Mouse (Mus musculus) embryonic facial prominence, embryonic 14.5 days (tissue): ENCODE measurements around the gene Fem1b. TPM values are rescaled to one million over a fixed set of nuclear protein-coding genes. Genes with fewer than 3 reads are reported as not detected.

Experiments used
- ATAC-seq: fragments of 200-750 bp; cut with Nextera tagmentation; 2 replicates; pipeline ENCODE4 v1.8.0; 2017; ENCODE audit warnings: low read depth, moderate number of reproducible peaks, moderate TSS enrichment
- DNase-seq: peaks from one replicate; pipeline ENCODE4 v3.0.0-alpha.2; 2015; ENCODE audit warnings: low spot score
- H3K27ac ChIP-seq: fragments of 300-500 bp; sonication (generic); replicated peaks from 2 replicates; pipeline ENCODE4 v1.5.1; 2014; ENCODE audit warnings: low read depth, mild to moderate bottlenecking, low read length, moderate library complexity
- H3K27me3 ChIP-seq: fragments of 300-500 bp; sonication (generic); replicated peaks from 2 replicates; pipeline ENCODE4 v1.6.1; 2014; ENCODE audit warnings: low read length; ENCODE audit not compliant: control insufficient read depth, insufficient read depth
- H3K36me3 ChIP-seq: fragments of 300-500 bp; sonication (generic); 2 replicates; pipeline ENCODE4 v1.6.1; 2014; ENCODE audit warnings: low read length, mixed read lengths; ENCODE audit not compliant: control insufficient read depth, insufficient read depth
- H3K4me1 ChIP-seq: fragments of 300-500 bp; sonication (generic); 2 replicates; pipeline ENCODE4 v1.6.1; 2014; ENCODE audit warnings: antibody characterized with exemption, low read length; ENCODE audit not compliant: control insufficient read depth, insufficient read depth
- H3K4me2 ChIP-seq: fragments of 300-500 bp; sonication (generic); 2 replicates; pipeline ENCODE4 v1.6.1; 2014; ENCODE audit warnings: low read depth, mild to moderate bottlenecking, low read length, moderate library complexity, mixed read lengths
- H3K4me3 ChIP-seq: fragments of 300-500 bp; sonication (generic); 2 replicates; pipeline ENCODE4 v1.5.1; 2014; ENCODE audit warnings: low read depth, mild to moderate bottlenecking, low read length
- H3K9ac ChIP-seq: fragments of 300-500 bp; sonication (generic); 2 replicates; pipeline ENCODE4 v1.6.1; 2014; ENCODE audit warnings: low read depth, mild to moderate bottlenecking, low read length, moderate library complexity, mixed read lengths
- H3K9me3 ChIP-seq: fragments of 300-500 bp; sonication (generic); 2 replicates; pipeline ENCODE4 v1.6.1; 2016; ENCODE audit warnings: low read length; ENCODE audit not compliant: control insufficient read depth
- WGBS: fragments of 180-500 bp; shearing (Covaris S2); extraction: QIAGEN DNeasy Blood & Tissue Kit; methylation state at CpG from one replicate; pipeline ENCODE4 v1.1.7; 2014; 5-methylcytosine and 5-hydroxymethylcytosine counted together
- polyA plus RNA-seq: library from polyadenylated mRNA; unstranded; fragments of >200 nt; fragmentation: Nextera tagmentation; extraction: Ambion mirVana; gene quantifications from 2 replicates; pipeline ENCODE4 v1.2.1, GENCODE M21; 2014

Gene Fem1b
- polyA plus RNA-seq, 1 experiment from 2014 or later = 31.8 TPM

GRCm38 (mm10) chr9:62758288-62758687, 53.4 kb downstream of the Fem1b start:
- DNase-seq (no peak), ATAC-seq (no peak)
- Histone ChIP-seq H3K36me3 (no peaks in the 10 kb centered on the region), H3K4me1 (no peaks in the 10 kb centered on the region), H3K9me3 (no peaks in the 10 kb centered on the region), H3K27ac (no peak overlapping the region), H3K27me3 (no peaks in the 10 kb centered on the region), H3K9ac (no peak overlapping the region), H3K4me3 (no peak overlapping the region), H3K4me2 (no peak overlapping the region)
- WGBS = 74% methylated on average over 4 of the region's 4 CpGs

- Histone ChIP-seq H3K4me2 (no peak overlapping the region), H3K36me3 (peaks cover 5% of the 10 kb centered on the region; the same call in 1 of the 2 replicates), H3K27ac (no peak overlapping the region), H3K4me1 (no peaks in the 10 kb centered on the region), H3K4me3 (no peak overlapping the region), H3K27me3 (no peaks in the 10 kb centered on the region), H3K9ac (no peak overlapping the region), H3K9me3 (0 out of 2 replicates have a peak, but pooled peaks cover 8% of the 10 kb centered on the region)
- ATAC-seq = no peak
- DNase-seq = no peak
- WGBS = 90% methylated on average over 11 of the region's 11 CpGs
Observed at GRCm38 (mm10) chr9:62750381-62750780, 61.4 kb downstream of the Fem1b start.

GRCm38 (mm10) chr9:62749666-62750065, 62.1 kb downstream of the Fem1b start:
- DNase-seq (no peak), ATAC-seq (no peak)
- Histone ChIP-seq H3K4me2 (no peak overlapping the region), H3K27me3 (no peaks in the 10 kb centered on the region), H3K9me3 (0 out of 2 replicates have a peak, but pooled peaks cover 8% of the 10 kb centered on the region), H3K9ac (no peak overlapping the region), H3K36me3 (peaks cover 5% of the 10 kb centered on the region; the same call in 1 of the 2 replicates), H3K4me3 (no peak overlapping the region), H3K27ac (no peak overlapping the region), H3K4me1 (no peaks in the 10 kb centered on the region)
- 48% methylated on average over 6 of the region's 6 CpGs for WGBS

- Histone ChIP-seq H3K36me3 (peaks cover 5% of the 10 kb centered on the region; the same call in 1 of the 2 replicates), H3K4me3 (no peak overlapping the region), H3K4me1 (no peaks in the 10 kb centered on the region), H3K27me3 (no peaks in the 10 kb centered on the region), H3K9ac (no peak overlapping the region), H3K9me3 (0 out of 2 replicates have a peak, but pooled peaks cover 4% of the 10 kb centered on the region), H3K4me2 (no peak overlapping the region), H3K27ac (no peak overlapping the region)
- DNase-seq (no peak), ATAC-seq (no peak)
- WGBS = 87% methylated on average over 6 of the region's 6 CpGs
Observed at GRCm38 (mm10) chr9:62746646-62747045, 65.1 kb downstream of the Fem1b start.

- Histone ChIP-seq H3K27me3 (no peaks in the 10 kb centered on the region), H3K36me3 (peaks cover 5% of the 10 kb centered on the region; the same call in 1 of the 2 replicates), H3K9ac (no peak overlapping the region), H3K4me1 (no peaks in the 10 kb centered on the region), H3K9me3 (0 out of 2 replicates have a peak, but pooled peaks cover 4% of the 10 kb centered on the region), H3K4me2 (no peak overlapping the region), H3K4me3 (no peak overlapping the region), H3K27ac (no peak overlapping the region)
- ATAC-seq (no peak), DNase-seq (no peak)
- 55% methylated on average over 7 of the region's 7 CpGs for WGBS
Observed at GRCm38 (mm10) chr9:62744558-62745275, 67.0 kb downstream of the Fem1b start.

Other genes starting within 250 kb of the Fem1b start
- gene Itga11, start 134.1 kb downstream of the Fem1b start, polyA plus RNA-seq = 8.1 and 10.2 TPM in 2 replicates
- 19.0 and 20.6 TPM in 2 replicates for gene Cln6, start 26.9 kb upstream of the Fem1b start, polyA plus RNA-seq
- gene Calml4, start 46.1 kb upstream of the Fem1b start, polyA plus RNA-seq = 16.5 and 19.8 TPM in 2 replicates
- gene Pias1, start 176.0 kb upstream of the Fem1b start, polyA plus RNA-seq = 47.2 and 49.5 TPM in 2 replicates